Mouse (Mus musculus): ENCODE results near the gene Mrm2. TPM values are rescaled to one million over a fixed set of nuclear protein-coding genes. Genes with fewer than 3 reads are reported as not detected.

Gene Mrm2
- total and polyA plus RNA-seq, 3 experiments: 11.2 to 14.6 (median 13.6) TPM

DNA sequence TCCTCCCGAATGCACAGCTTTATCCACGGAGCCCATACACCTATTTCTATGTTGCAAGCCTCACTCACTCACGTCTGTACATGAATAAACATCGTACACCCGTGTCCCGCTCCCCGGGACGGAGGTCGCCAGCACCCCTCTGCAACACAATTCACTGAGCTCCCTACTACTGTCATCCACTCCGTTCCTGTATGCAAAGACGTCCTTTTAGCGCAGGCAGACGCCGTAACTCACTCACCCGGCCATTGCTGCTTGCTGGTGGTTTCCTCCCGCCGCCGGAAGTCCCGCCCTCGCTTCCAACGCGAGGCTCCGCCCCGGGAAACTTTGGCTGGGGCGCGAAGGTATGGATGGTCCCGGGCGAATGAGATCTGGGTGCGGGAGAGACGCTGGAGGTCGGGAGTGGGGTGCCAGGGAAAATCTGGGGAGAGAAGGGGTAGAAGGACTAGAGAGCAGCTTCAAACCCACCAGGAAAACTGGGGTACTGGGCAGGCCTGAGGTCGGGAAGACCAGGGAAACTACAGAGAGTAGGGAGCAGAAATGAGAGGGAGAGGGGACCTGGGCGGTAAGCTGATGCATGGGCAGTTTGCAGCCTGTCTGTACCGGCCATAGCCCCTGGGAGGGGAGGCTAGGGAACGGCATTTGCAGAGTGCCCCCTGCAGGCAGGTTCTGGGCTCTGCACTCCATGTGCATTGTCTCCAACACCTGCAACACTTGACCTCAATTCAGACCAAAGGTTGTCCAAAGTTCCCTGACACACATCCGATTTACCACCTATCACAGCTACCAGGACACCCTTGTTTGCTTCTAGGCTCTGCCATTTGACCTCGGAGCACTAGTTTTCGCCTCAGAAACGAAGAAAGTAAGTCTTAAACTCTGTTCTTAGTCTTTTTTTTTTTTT, at the start of gene Mrm2 (continued):
- no peak for TF ChIP-seq EP300 (IDR thresholded peaks at IDR 0.05; ENCODE audit: low read length)

- TF ChIP-seq SMC3 (IDR thresholded peaks at IDR 0.05; ENCODE audit: low read depth, low read length): no peak
- TF ChIP-seq IRF4 (IDR thresholded peaks at IDR 0.05; ENCODE audit: low read depth, low read length): no peak
- no peak for TF ChIP-seq CTCF (conservative IDR thresholded peaks at IDR 0.05 in 1 of 2, IDR thresholded peaks at IDR 0.05 in 1 of 2; ENCODE audit: low read depth in 2 of 2, low read length in 2 of 2)
- no peak for TF ChIP-seq TCF12 (IDR thresholded peaks at IDR 0.05; ENCODE audit: low read depth, low read length)
- TF ChIP-seq RCOR1 (conservative IDR thresholded peaks at IDR 0.05; ENCODE audit: low read depth, low read length): no peak
- TF ChIP-seq ETS1 (conservative IDR thresholded peaks at IDR 0.05; ENCODE audit: low read depth, low read length): no peak
- no peak for TF ChIP-seq MAZ (IDR thresholded peaks at IDR 0.05; ENCODE audit: low read depth, low read length)
- TF ChIP-seq ZKSCAN1 (IDR thresholded peaks at IDR 0.05; ENCODE audit: borderline replicate concordance, low read depth, low read length): no peak
- Histone ChIP-seq H3K9me3 (replicated peaks; ENCODE audit: low read length) (peaks cover 6% of the 10 kb centered on the region), H3K4me3 (replicated peaks in 1 of 3; ENCODE audit: low read depth in 2 of 3, low read length in 2 of 3, poor library complexity in 1 of 3) (no peak overlapping the region), H3K36me3 (replicated peaks in 1 of 2; ENCODE audit: control insufficient read depth in 1 of 2, insufficient read depth in 1 of 2, low read length in 1 of 2) (peaks cover 0 to 26% of the 10 kb centered on the region in 2 experiments), H3K9ac (ENCODE audit: insufficient read depth, low read depth) (no peak overlapping the region), H3K4me2 (ENCODE audit: insufficient read depth, low read depth, poor library complexity, severe bottlenecking) (no peak overlapping the region), H3K4me1 (ENCODE audit: control insufficient read depth in 1 of 2, insufficient read depth in 2 of 2) (peaks cover 8 to 69% of the 10 kb centered on the region in 2 experiments), H3K27me3 (replicated peaks) (no peaks in the 10 kb centered on the region), H3K79me2 (replicated peaks; ENCODE audit: control insufficient read depth, extremely low read depth, insufficient read depth, poor library complexity, severe bottlenecking) (peaks cover 2% of the 10 kb centered on the region), H3K27ac (ENCODE audit: insufficient read depth, low read depth) (no peak overlapping the region)
- dilution Hi-C loops (cut with MboI; ENCODE audit: extremely low pct_ligation_motif_present, extremely low pct_unique_long_range_greater_than_20kb, low sequenced_read_pairs): no loop called here
- DNase-seq (ENCODE audit: extremely low read depth): no peak
- in situ Hi-C loops (cut with MboI; ENCODE audit: low pct_ligation_motif_present, low pct_unique_long_range_greater_than_20kb, low sequenced_read_pairs): no loop called here
Measured at GRCm38 (mm10) chr5:140381156-140381555, 49.5 kb upstream of the Mrm2 start.

GRCm38 (mm10) chr5:140379299-140379698, 47.6 kb upstream of the Mrm2 start:
- H3K79me2 ChIP-seq (replicated peaks; ENCODE audit: control insufficient read depth, extremely low read depth, insufficient read depth, poor library complexity, severe bottlenecking): peaks cover 2% of the 10 kb centered on the region
- no peak overlapping the region for H3K9ac ChIP-seq (ENCODE audit: insufficient read depth, low read depth)
- H3K36me3 ChIP-seq (replicated peaks in 1 of 2; ENCODE audit: control insufficient read depth in 1 of 2, insufficient read depth in 1 of 2, low read length in 1 of 2): peaks cover 0 to 18% of the 10 kb centered on the region in 2 experiments
- TF ChIP-seq ZC3H11A (IDR thresholded peaks at IDR 0.05; ENCODE audit: low read depth, low read length) (no peak), EP300 (IDR thresholded peaks at IDR 0.05; ENCODE audit: low read length) (peak; percentile 18; the same call in 1 of the 2 replicates)
- H3K27ac ChIP-seq (ENCODE audit: insufficient read depth, low read depth): no peak overlapping the region
- in situ Hi-C loops (cut with MboI; ENCODE audit: low pct_ligation_motif_present, low pct_unique_long_range_greater_than_20kb, low sequenced_read_pairs) (no loop called here), dilution Hi-C loops (cut with MboI; ENCODE audit: extremely low pct_ligation_motif_present, extremely low pct_unique_long_range_greater_than_20kb, low sequenced_read_pairs) (no loop called here)
- H3K27me3 ChIP-seq (replicated peaks): no peaks in the 10 kb centered on the region
- DNase-seq (ENCODE audit: extremely low read depth): no peak
- no peak overlapping the region for H3K4me3 ChIP-seq (replicated peaks in 1 of 3; ENCODE audit: low read depth in 2 of 3, low read length in 2 of 3, poor library complexity in 1 of 3)
- no peak overlapping the region for H3K4me2 ChIP-seq (ENCODE audit: insufficient read depth, low read depth, poor library complexity, severe bottlenecking)
- H3K9me3 ChIP-seq (replicated peaks; ENCODE audit: low read length): peaks cover 6% of the 10 kb centered on the region
- peaks cover 11 to 76% of the 10 kb centered on the region in 2 experiments for H3K4me1 ChIP-seq (ENCODE audit: control insufficient read depth in 1 of 2, insufficient read depth in 2 of 2)
